ENCODE assay signal across 18 mouse cellular contexts in genomic region chr9:48216091-48217001, GRCm38 (mm10). TPM values are rescaled to one million over a fixed set of nuclear protein-coding genes. Genes with fewer than 3 reads are reported as not detected.
DNase-seq lines count a peak whose midpoint lies in the region; ATAC-seq and TF ChIP-seq lines count a peak whose summit lies in the region.
"Had no signal": no experiment of that assay in that cellular context is flagged by ENCODE, and none has a peak within 500 bp of the region (broad histone marks: within the 10 kb centered on the region; RNA-seq: fewer than 3 reads in every experiment).

No protein-coding gene starts in this region.

- 81% methylated on average over 13 of the region's 13 CpGs for WGBS in heart, embryonic 10.5 days
- WGBS in neural tube, embryonic 15.5 days = 85% methylated on average over 13 of the region's 13 CpGs
- 89% methylated on average over 13 of the region's 13 CpGs for WGBS in midbrain, postnatal 0 days

- H3K27me3 ChIP-seq in heart, embryonic 10.5 days (ENCODE audit: insufficient read depth, poor library complexity, severe bottlenecking) = 0 out of 2 replicates have a peak, but pooled peaks cover 3% of the 10 kb centered on the region
- H3K27me3 ChIP-seq in neural tube, embryonic 15.5 days (replicated peaks) = no peaks in the 10 kb centered on the region
- H3K27me3 ChIP-seq in midbrain, postnatal 0 days (ENCODE audit: insufficient read depth, low read length) = no peaks in the 10 kb centered on the region
- H3K27me3 ChIP-seq: heart, embryonic 12.5 days; limb, embryonic 15.5 days; Patski had no signal

- H3K9ac ChIP-seq in neural tube, embryonic 15.5 days (replicated peaks) = no peak overlapping the region
- no peak overlapping the region for H3K9ac ChIP-seq in midbrain, postnatal 0 days (replicated peaks; ENCODE audit: low read length, poor library complexity, severe bottlenecking)
- H3K9ac ChIP-seq: heart, embryonic 12.5 days; limb, embryonic 15.5 days had no signal

- DNase-seq in heart, adult 11 months = peak; percentile 67
- DNase-seq in heart, embryonic 10.5 days (ENCODE audit: low spot score) = no peak
- peak; percentile 8 for DNase-seq in fat pad, adult 2 months (ENCODE audit: extremely low read depth, low read depth, low spot score)
- peak; percentile 33 to 67 for DNase-seq in layer of hippocampus, adult 18-20 months (ENCODE audit: low spot score in 2 of 2)
- peak; percentile 61 to 65 for DNase-seq in right cerebral cortex, postnatal 10 days (ENCODE audit: low spot score in 2 of 2)
- no peak for DNase-seq in midbrain, postnatal 0 days (ENCODE audit: low spot score)
- DNase-seq: adrenal gland, postnatal 25 days; gastrocnemius, postnatal 36 days; kidney, adult 8-10 months; kidney, postnatal 36 days; retina, postnatal 1 day had no signal

- no peaks in the 10 kb centered on the region for H3K4me1 ChIP-seq in heart, embryonic 10.5 days
- no peaks in the 10 kb centered on the region for H3K4me1 ChIP-seq in neural tube, embryonic 15.5 days
- H3K4me1 ChIP-seq in midbrain, postnatal 0 days (ENCODE audit: insufficient read depth, low read length) = 0 out of 2 replicates have a peak, but pooled peaks cover 2% of the 10 kb centered on the region
- H3K4me1 ChIP-seq: heart, embryonic 12.5 days had no signal

- H3K27ac ChIP-seq in heart, embryonic 10.5 days = no peak overlapping the region
- H3K27ac ChIP-seq in neural tube, embryonic 15.5 days (replicated peaks) = no peak overlapping the region
- no peak overlapping the region for H3K27ac ChIP-seq in midbrain, postnatal 0 days (ENCODE audit: low read depth, low read length)
- H3K27ac ChIP-seq: hindbrain, postnatal 0 days; limb, embryonic 15.5 days; stomach, postnatal 0 days had no signal

- no peak for TF ChIP-seq CTCF in midbrain, postnatal 0 days (IDR thresholded peaks at IDR 0.05)

- no peak for ATAC-seq in neural tube, embryonic 15.5 days (ENCODE audit: low FRiP score)
- no peak for ATAC-seq in midbrain, postnatal 0 days (ENCODE audit: low FRiP score)
- ATAC-seq: activated CD4-positive, CD25-positive, alpha-beta regulatory T cell, adult 4 months; hindbrain, postnatal 0 days; Patski had no signal

- H3K9me3 ChIP-seq in heart, embryonic 10.5 days = no peaks in the 10 kb centered on the region
- H3K9me3 ChIP-seq in neural tube, embryonic 15.5 days (replicated peaks) = no peaks in the 10 kb centered on the region
- no peaks in the 10 kb centered on the region for H3K9me3 ChIP-seq in midbrain, postnatal 0 days (ENCODE audit: low read length)
- H3K9me3 ChIP-seq: heart, embryonic 12.5 days; limb, embryonic 15.5 days had no signal

- no peaks in the 10 kb centered on the region for H3K36me3 ChIP-seq in heart, embryonic 10.5 days
- H3K36me3 ChIP-seq in neural tube, embryonic 15.5 days = no peaks in the 10 kb centered on the region
- no peaks in the 10 kb centered on the region for H3K36me3 ChIP-seq in midbrain, postnatal 0 days (ENCODE audit: insufficient read depth, low read length)
- H3K36me3 ChIP-seq: heart, embryonic 12.5 days; limb, embryonic 15.5 days had no signal

- H3K4me3 ChIP-seq in heart, embryonic 10.5 days = no peak overlapping the region
- H3K4me3 ChIP-seq in neural tube, embryonic 15.5 days (replicated peaks) = no peak overlapping the region
- H3K4me3 ChIP-seq in midbrain, postnatal 0 days (ENCODE audit: low read depth, low read length) = no peak overlapping the region
- H3K4me3 ChIP-seq: heart, embryonic 12.5 days; limb, embryonic 15.5 days had no signal

- no peak overlapping the region for H3K4me2 ChIP-seq in neural tube, embryonic 15.5 days
- no peak overlapping the region for H3K4me2 ChIP-seq in midbrain, postnatal 0 days (ENCODE audit: low read depth, low read length, poor library complexity, severe bottlenecking)
- H3K4me2 ChIP-seq: heart, embryonic 12.5 days; limb, embryonic 15.5 days had no signal

RNA-seq across cellular contexts. Expression of gene Nxpe4, which starts 54.5 kb away (rescaled TPM):
- polyA plus RNA-seq in heart, embryonic 10.5 days (2016; fragmentation: Nextera tagmentation; extraction: Ambion mirVana) = 2.5 and 3.1 TPM in 2 replicates
- total RNA-seq in layer of hippocampus, adult 18-20 months (2021) = 1 to 10 TPM; 6.3 to 7.4 TPM
- polyA plus RNA-seq in neural tube, embryonic 15.5 days (2015; fragmentation: Nextera tagmentation; extraction: Ambion mirVana) = 8.5 and 9.0 TPM in 2 replicates
- 13.5 TPM in 2 replicates for total RNA-seq in midbrain, postnatal 0 days (2014; rRNA removed)
- polyA plus RNA-seq in midbrain, postnatal 0 days (2015; fragmentation: Nextera tagmentation; extraction: Ambion mirVana) = 7.7 and 8.9 TPM in 2 replicates

Comparison
In these comparisons a context has a peak if more than half of its experiments do, and no peak if none do; other contexts are left out.
1. DNase-seq: peak in heart, adult 11 months (single experiment), fat pad, adult 2 months (single experiment), layer of hippocampus, adult 18-20 months (2 of 2) and right cerebral cortex, postnatal 10 days (2 of 2); none in heart, embryonic 10.5 days (single experiment) and midbrain, postnatal 0 days (single experiment).